Mouse (Mus musculus) midbrain, embryonic 15.5 days (tissue): ENCODE measurements around the gene H2al1n. TPM values are rescaled to one million over a fixed set of nuclear protein-coding genes. Genes with fewer than 3 reads are reported as not detected.
"Not testable (repeated sequence)": the region's sequence is repeated elsewhere in the genome, so short reads cannot be mapped to it uniquely, and the experiment has no call there.

ENCODE experiments used
- ATAC-seq: fragments of 200-750 bp; cut with Nextera tagmentation; replicated peaks from 2 replicates; pipeline ENCODE4 v1.8.0; 2017; ENCODE audit warnings: moderate TSS enrichment
- H3K27ac ChIP-seq: fragments of 300-500 bp; sonication (generic); 2 replicates; pipeline ENCODE4 v1.5.1; 2015; ENCODE audit warnings: mild to moderate bottlenecking, inconsistent platforms
- H3K27me3 ChIP-seq: fragments of 300-500 bp; sonication (generic); replicated peaks from 2 replicates; pipeline ENCODE4 v1.6.1; 2015; ENCODE audit warnings: inconsistent platforms
- H3K36me3 ChIP-seq: fragments of 300-500 bp; sonication (generic); replicated peaks from 2 replicates; pipeline ENCODE4 v1.6.1; 2015; ENCODE audit warnings: inconsistent platforms
- H3K4me1 ChIP-seq: fragments of 300-500 bp; sonication (generic); 2 replicates; pipeline ENCODE4 v1.6.1; 2015; ENCODE audit warnings: inconsistent platforms
- H3K4me2 ChIP-seq: fragments of 300-500 bp; sonication (generic); 2 replicates; pipeline ENCODE4 v1.6.1; 2015; ENCODE audit warnings: inconsistent platforms, mild to moderate bottlenecking, moderate library complexity
- H3K4me3 ChIP-seq: fragments of 300-500 bp; sonication (generic); 2 replicates; pipeline ENCODE4 v1.5.1; 2015; ENCODE audit warnings: mild to moderate bottlenecking, inconsistent platforms
- H3K9ac ChIP-seq: fragments of 300-500 bp; sonication (generic); 2 replicates; pipeline ENCODE4 v1.6.1; 2015; ENCODE audit warnings: mild to moderate bottlenecking, inconsistent platforms
- H3K9me3 ChIP-seq: fragments of 300-500 bp; sonication (generic); 2 replicates; pipeline ENCODE4 v1.6.1; 2016; ENCODE audit warnings: inconsistent platforms
- whole genome bisulfite sequencing: fragments of 180-500 bp; shearing (Covaris S2); methylation state at CpG from one replicate; pipeline ENCODE4 v1.1.7; 2015; ENCODE audit warnings: mixed read lengths; 5-methylcytosine and 5-hydroxymethylcytosine counted together
- polyA plus RNA-seq: library from polyadenylated mRNA; unstranded; fragments of >200 nt; fragmentation: Nextera tagmentation; extraction: Ambion mirVana; gene quantifications from 2 replicates; pipeline ENCODE4 v1.2.1, GENCODE M21; 2015

Gene H2al1n
- polyA plus RNA-seq: not detected in 2 replicates

GRCm38 (mm10) chrX:14210848-14211247, at the start of gene H2al1n:
Gene H2al1n, plus strand, starts transcription at chrX:14211148.
- H3K27ac ChIP-seq, H3K4me2 ChIP-seq, H3K27me3 ChIP-seq, H3K36me3 ChIP-seq, H3K9ac ChIP-seq, ATAC-seq, H3K4me3 ChIP-seq, H3K9me3 ChIP-seq, H3K4me1 ChIP-seq: not testable (repeated sequence)
- WGBS: 91% methylated on average over 3 of the region's 3 CpGs

DNA sequence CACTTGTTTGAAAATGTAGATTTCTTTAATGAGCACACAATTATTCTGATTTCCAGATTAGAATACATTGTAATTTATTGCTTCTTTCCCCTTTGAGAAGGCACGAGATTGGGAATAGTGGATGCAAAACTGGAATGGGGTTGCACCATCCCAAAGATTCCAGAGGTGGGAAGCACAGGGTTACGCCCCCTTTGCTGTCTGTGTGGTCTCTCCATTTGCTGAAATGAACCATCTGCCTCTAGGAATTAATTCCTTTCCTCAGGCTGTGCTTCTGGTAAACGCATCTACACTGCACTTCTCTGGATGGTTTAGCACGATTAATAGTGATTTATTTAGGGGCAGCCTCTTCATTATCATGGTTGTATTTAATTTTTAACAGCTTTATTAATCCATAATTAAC, 11.7 kb upstream of the H2al1n start:
- H3K4me3 ChIP-seq: no peak overlapping the region
- no peak overlapping the region for H3K9ac ChIP-seq
- 70% methylated on average over 4 of the region's 4 CpGs for WGBS
- no peaks in the 10 kb centered on the region for H3K36me3 ChIP-seq
- no peaks in the 10 kb centered on the region for H3K27me3 ChIP-seq
- no peaks in the 10 kb centered on the region for H3K4me1 ChIP-seq
- no peak for ATAC-seq
- H3K4me2 ChIP-seq: no peak overlapping the region
- H3K27ac ChIP-seq: no peak overlapping the region
- no peaks in the 10 kb centered on the region for H3K9me3 ChIP-seq

- whole genome bisulfite sequencing: 72% methylated on average over 8 of the region's 8 CpGs
- H3K9ac ChIP-seq: no peak overlapping the region
- no peak overlapping the region for H3K4me3 ChIP-seq
- no peaks in the 10 kb centered on the region for H3K27me3 ChIP-seq
- no peak overlapping the region for H3K27ac ChIP-seq
- no peak for ATAC-seq
- no peaks in the 10 kb centered on the region for H3K4me1 ChIP-seq
- H3K4me2 ChIP-seq: no peak overlapping the region
- no peaks in the 10 kb centered on the region for H3K36me3 ChIP-seq
- no peaks in the 10 kb centered on the region for H3K9me3 ChIP-seq
Observed at GRCm38 (mm10) chrX:14206112-14206875, 4.7 kb upstream of the H2al1n start.

GRCm38 (mm10) chrX:14229218-14229617, 18.3 kb downstream of the H2al1n start:
- 77% methylated on average over 2 of the region's 2 CpGs for WGBS
- ATAC-seq: no peak
- no peak overlapping the region for H3K27ac ChIP-seq
- H3K4me2 ChIP-seq: no peak overlapping the region
- H3K4me3 ChIP-seq: no peak overlapping the region
- no peak overlapping the region for H3K9ac ChIP-seq
- H3K36me3 ChIP-seq: no peaks in the 10 kb centered on the region
- H3K4me1 ChIP-seq: no peaks in the 10 kb centered on the region
- H3K9me3 ChIP-seq: no peaks in the 10 kb centered on the region
- H3K27me3 ChIP-seq: no peaks in the 10 kb centered on the region

DNA sequence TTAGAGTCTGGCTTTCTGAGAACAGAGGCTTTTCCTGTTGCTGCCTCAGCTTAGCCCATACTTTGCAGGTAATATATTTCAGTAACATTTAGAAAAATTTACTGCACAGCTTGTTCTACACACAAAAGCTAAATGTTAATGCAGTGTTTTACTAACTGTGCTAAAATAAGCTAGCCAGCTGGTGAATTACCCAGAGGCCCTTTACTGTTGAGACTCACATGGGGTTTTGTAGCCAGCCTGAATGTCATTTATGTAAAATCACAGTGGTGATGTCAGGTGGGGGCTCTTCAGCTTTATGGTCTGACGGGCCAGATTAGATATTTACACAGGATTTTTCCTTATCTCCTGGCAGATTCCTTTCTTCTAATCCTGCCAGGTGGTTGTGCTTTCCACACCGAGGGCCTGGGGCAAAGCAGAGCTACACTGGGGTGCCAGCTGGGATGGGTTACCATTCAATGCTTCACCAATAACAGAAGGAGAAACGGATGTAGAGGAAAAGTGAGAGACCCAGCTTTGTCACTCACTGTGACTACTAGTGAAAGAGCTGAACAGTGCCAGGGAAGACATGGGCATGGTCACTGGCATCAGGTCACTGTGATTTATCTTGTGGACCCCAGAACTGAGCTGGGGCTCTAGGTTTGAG, 48.8 kb downstream of the H2al1n start:
- Histone ChIP-seq H3K4me1 (no peaks in the 10 kb centered on the region), H3K9ac (no peak overlapping the region), H3K4me2 (no peak overlapping the region), H3K36me3 (no peaks in the 10 kb centered on the region), H3K4me3 (no peak overlapping the region), H3K27me3 (no peaks in the 10 kb centered on the region), H3K27ac (no peak overlapping the region), H3K9me3 (no peaks in the 10 kb centered on the region)
- 45% methylated on average over 3 of the region's 3 CpGs for WGBS
- no peak for ATAC-seq
